Mouse (Mus musculus) cortical plate, adult 2 months (tissue): ENCODE results near the gene Stambpl1. TPM values are rescaled to one million over a fixed set of nuclear protein-coding genes. Genes with fewer than 3 reads are reported as not detected.
A peak's percentile ranks its signal among the peaks of the same experiment; 100 is the strongest.

Experiments used
- H3K27ac ChIP-seq: fragments of 200-500 bp; 2 replicates; pipeline ENCODE4 v1.5.1; 2012; ENCODE audit warnings: low read length, control low read depth, inconsistent platforms; ENCODE audit not compliant: insufficient read depth
- H3K4me1 ChIP-seq: fragments of 200-500 bp; 2 replicates; pipeline ENCODE4 v1.6.1; 2011; ENCODE audit warnings: low read length; ENCODE audit not compliant: control insufficient read depth, insufficient read depth
- H3K4me3 ChIP-seq: fragments of 200-500 bp; 2 replicates; pipeline ENCODE4 v1.5.1; 2011; ENCODE audit warnings: mild to moderate bottlenecking, low read length, control low read depth; ENCODE audit not compliant: insufficient read depth
- CTCF ChIP-seq: fragments of 200-500 bp; IDR thresholded peaks from 2 replicates; pipeline ENCODE4 v1.5.1; 2011; ENCODE audit warnings: mild to moderate bottlenecking, control low read depth, low read length; ENCODE audit not compliant: insufficient read depth; ENCODE audit errors: extremely low read depth
- POLR2A ChIP-seq: fragments of 200-500 bp; IDR thresholded peaks from 2 replicates; pipeline ENCODE4 v1.6.1; 2011; ENCODE audit warnings: mild to moderate bottlenecking, low read length, control low read depth; ENCODE audit not compliant: insufficient read depth; ENCODE audit errors: extremely low read depth
- polyA plus RNA-seq: library from polyadenylated mRNA; depleted of rRNA; stranded (reverse); fragments of >200 nt; gene quantifications from 2 replicates; pipeline ENCODE4 v1.2.3, GENCODE M21; 2012; rRNA removed

Gene Stambpl1
- polyA plus RNA-seq, 1 experiment = 16.4 TPM

DNA sequence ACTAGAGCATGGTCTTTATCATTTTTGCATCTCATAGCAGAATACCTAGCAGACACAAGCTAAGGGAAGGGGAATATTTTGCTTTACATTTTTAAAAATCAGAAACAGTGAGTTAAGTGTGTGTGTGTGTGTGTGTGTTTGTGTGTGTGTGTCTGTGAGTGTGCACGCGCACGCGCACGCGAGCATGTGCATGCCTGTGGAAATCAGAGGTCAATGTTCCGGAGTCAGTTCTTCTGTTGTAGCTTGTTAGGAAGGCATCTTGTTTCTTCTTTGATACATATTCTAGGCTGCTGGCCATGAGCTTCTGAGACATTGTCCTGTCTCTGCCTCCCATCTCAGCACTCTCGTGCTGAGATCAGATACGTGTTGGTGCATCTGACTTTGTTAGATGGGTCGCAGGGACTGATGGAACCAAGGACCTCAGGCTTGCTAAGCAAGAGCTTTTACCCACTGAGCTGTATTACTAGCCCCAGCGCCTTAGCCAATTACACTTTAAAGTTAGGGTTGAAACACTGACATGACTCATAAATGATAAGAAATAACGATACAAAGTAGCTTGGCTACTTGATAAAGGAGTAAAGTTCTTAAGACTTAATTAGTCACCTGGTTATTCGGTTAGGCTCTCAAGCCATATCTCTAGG lies 78.9 kb downstream of the Stambpl1 start:
- no peak overlapping the region for H3K27ac ChIP-seq
- no peak for TF ChIP-seq POLR2A
- TF ChIP-seq CTCF = no peak
- no peaks in the 10 kb centered on the region for H3K4me1 ChIP-seq
- no peak overlapping the region for H3K4me3 ChIP-seq

DNA sequence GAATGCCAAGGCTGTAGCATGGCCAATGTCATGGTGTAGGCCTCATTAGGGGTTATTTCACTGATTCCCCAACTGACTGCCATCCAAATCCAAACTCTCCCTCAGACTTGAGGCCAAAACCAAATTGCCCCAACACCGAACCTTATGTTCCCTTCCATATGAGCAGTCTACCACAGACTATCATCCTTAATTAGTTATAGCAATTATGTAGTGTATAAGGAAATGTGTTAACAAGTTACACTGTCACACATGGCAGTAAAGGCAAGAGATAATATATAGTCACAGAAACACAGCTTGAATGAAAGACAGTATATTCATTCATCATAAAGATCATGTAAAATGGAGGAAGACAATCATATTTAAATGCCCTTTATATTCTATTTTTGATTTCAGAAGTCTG lies 81.0 kb downstream of the Stambpl1 start:
- TF ChIP-seq CTCF = no peak
- TF ChIP-seq POLR2A = no peak
- H3K4me1 ChIP-seq = no peaks in the 10 kb centered on the region
- no peak overlapping the region for H3K27ac ChIP-seq
- H3K4me3 ChIP-seq = no peak overlapping the region

DNA sequence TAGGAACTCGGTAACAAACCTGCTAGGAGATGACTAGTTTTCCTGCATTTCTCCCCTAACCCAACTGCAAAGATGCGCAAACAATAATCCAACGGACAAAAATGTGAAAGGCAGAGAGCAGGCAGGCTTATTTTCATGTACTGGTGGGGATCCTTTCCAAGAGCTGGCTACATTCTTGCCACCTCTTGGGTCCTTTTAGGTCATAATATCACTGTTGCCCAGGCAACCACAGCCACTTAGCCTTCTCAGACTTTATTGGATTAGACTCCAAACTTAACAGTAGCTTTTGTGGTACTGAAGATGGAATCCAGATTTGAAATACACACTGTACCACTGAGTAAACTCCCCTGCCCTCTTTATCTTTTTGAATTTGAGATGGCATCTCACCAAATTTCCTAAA lies 86.0 kb downstream of the Stambpl1 start:
- H3K27ac ChIP-seq = no peak overlapping the region
- no peak for TF ChIP-seq CTCF
- no peak for TF ChIP-seq POLR2A
- H3K4me3 ChIP-seq = no peak overlapping the region
- no peaks in the 10 kb centered on the region for H3K4me1 ChIP-seq

DNA sequence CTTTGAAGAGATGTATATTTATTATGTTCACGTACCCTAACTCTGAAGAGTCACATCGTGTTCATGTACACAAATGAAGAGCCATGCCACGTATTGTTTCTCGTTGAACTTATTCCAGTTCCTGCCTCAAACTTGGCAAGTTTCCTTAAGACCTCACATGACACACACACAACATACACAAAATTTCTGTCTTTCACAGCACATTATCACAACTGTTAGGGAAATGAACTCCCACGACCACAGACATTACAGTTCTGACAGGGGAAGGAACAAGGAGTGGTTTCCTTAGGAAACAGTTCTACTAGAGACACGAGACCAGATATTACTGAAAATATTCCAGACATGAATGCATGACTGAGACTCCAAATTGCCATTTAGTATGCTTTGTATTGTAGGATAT lies 91.6 kb downstream of the Stambpl1 start:
- 0 out of 2 replicates have a peak overlapping the region, but pooled peaks have one; percentile 13 for H3K27ac ChIP-seq
- no peaks in the 10 kb centered on the region; the same call in 1 of the 2 replicates for H3K4me1 ChIP-seq
- H3K4me3 ChIP-seq = no peak overlapping the region
- TF ChIP-seq POLR2A (no peak), CTCF (no peak)

DNA sequence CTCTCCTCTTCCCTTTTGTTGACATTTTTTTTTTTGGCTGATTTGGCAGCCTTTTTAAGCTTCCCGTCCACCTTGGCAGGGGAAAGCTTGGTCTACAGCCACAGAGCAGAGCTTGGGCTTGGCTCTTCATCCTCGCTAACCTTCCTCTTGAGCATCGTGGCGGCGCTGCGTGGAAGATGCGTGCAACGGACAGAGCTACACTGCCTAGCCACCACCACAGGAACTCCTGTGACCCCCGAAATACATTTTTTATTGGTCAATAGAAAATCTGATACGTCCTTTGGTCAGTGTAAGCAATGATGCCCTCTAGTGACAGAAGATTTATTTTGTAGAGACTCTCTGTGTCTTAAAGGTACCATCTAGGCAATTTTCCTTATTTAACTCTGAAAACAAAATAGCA lies 92.4 kb downstream of the Stambpl1 start:
- no peaks in the 10 kb centered on the region; the same call in 1 of the 2 replicates for H3K4me1 ChIP-seq
- H3K27ac ChIP-seq = no peak overlapping the region
- no peak overlapping the region for H3K4me3 ChIP-seq
- TF ChIP-seq CTCF (0 out of 2 replicates have a peak, but pooled peaks have one; percentile 2), POLR2A (no peak)

DNA sequence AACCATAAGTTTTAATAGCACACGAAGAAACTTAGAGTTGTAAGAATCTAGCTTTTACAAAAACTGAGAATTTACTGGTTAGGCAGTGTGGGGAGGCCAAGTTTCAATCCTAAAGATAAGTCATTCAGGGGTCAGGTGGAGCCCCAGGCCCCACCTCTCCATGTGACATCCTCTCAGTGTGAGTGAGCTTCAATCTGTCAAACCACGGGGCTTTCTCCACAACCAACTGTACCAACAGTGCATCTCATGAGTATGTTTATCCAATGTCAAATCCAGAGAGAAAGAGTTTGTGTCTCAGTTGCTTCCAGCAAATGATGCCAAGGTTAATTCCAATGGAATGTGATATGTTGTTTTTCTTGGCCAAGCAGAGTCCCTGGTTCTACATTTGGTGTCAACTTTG lies 92.8 kb downstream of the Stambpl1 start:
- Histone ChIP-seq H3K27ac (no peak overlapping the region), H3K4me1 (no peaks in the 10 kb centered on the region; the same call in 1 of the 2 replicates), H3K4me3 (no peak overlapping the region)
- no peak for TF ChIP-seq CTCF
- TF ChIP-seq POLR2A = no peak

DNA sequence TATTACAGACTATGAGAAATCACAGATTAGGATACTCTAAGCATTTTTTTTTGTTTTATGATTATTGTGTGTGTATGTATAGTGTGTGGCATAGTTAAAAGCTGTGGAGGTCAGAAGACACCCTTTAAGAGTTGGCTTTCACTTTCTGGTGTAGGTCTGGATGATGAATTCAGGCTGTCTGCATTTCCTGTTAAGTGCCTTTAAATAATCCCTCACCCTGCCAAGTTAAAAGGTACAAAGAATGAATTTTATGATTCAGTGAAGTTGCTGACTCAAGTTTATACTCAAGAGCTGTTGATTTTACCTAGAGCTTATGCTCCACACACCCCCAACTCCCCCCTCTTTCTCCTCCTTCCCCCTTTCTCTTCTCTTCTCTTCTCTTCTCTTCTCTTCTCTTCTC lies 95.2 kb downstream of the Stambpl1 start:
- Histone ChIP-seq H3K4me3 (no peak overlapping the region), H3K27ac (no peak overlapping the region), H3K4me1 (no peaks in the 10 kb centered on the region; the same call in 1 of the 2 replicates)
- TF ChIP-seq POLR2A (no peak), CTCF (no peak)

DNA sequence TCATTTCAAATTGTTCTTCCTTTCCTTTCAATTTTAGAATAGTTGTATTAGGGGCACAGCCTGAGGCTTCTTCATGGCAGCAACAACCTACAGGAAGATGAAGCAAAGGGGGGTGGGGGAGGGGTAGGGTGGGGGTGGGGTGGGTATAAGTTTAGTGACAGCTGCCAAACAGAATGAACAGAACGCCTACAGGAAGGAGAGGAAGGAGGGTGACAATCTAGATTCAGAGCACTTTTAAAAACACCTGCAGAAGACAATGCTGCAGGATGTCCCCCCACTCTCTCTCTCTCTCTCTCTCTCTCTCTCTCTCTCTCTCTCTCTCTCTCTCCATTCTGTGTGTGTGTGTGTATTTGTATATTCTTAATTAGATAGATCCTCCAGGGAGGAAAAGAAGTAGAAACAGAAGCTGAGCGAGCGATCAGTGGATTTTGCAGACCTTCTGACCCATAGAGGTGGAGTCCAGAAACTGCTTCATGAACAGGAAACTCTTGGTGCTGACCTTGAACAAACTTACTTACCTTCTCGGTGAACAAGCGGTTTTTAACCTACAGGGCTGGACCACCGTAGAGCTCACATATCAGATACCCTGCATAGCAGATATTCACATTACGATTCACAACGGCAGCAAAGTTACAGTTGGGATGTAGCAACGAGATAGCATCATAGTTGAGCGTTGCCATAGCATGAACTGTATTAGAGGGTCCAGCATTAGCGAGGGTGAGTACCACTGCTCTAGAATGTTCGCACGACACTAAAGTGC lies 95.8 kb downstream of the Stambpl1 start:
- TF ChIP-seq CTCF (no peak), POLR2A (no peak)

DNA sequence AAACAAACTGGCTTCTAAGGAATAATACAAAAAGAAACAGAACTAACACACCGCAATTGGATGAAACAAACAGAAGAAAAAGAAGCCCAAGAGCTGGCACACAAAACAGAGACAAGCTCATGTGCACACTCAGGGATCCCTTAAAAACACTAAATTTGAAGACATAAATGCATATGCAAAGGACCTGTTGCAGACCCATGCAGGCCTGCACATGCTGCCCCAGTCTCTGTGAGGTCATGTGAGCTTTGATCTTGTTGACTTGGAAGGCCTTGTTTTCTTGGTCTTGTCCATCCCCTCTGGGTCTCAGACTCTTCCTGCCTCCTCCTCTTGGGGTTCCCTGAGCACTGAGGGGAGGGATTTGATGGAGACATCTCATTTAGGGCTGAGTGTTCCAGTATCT lies 96.7 kb downstream of the Stambpl1 start:
- H3K4me3 ChIP-seq = no peak overlapping the region
- TF ChIP-seq CTCF (no peak), POLR2A (no peak)
- H3K4me1 ChIP-seq = no peaks in the 10 kb centered on the region; the same call in 1 of the 2 replicates
- no peak overlapping the region for H3K27ac ChIP-seq

More for the DNA sequence above, 95.8 kb downstream of the Stambpl1 start:
- H3K4me1 ChIP-seq = no peaks in the 10 kb centered on the region; the same call in 1 of the 2 replicates
- no peak overlapping the region for H3K4me3 ChIP-seq
- no peak overlapping the region for H3K27ac ChIP-seq

Other genes starting within 250 kb of the Stambpl1 start
- gene Lipf, start 231.0 kb upstream of the Stambpl1 start, polyA plus RNA-seq = not detected in 2 replicates
- 0.04 TPM in 1 of 2 replicates, not detected in the other for gene Lipk, start 183.9 kb upstream of the Stambpl1 start, polyA plus RNA-seq
- not detected in 2 replicates for gene Lipn, start 124.9 kb upstream of the Stambpl1 start, polyA plus RNA-seq
- gene Lipm, start 91.3 kb upstream of the Stambpl1 start, polyA plus RNA-seq = 0.13 and 0.19 TPM in 2 replicates
- gene Ankrd22, start 26.2 kb upstream of the Stambpl1 start, polyA plus RNA-seq = 0.04 and 0.57 TPM in 2 replicates
- 34.9 and 39.0 TPM in 2 replicates for gene Acta2, start 63.4 kb downstream of the Stambpl1 start, polyA plus RNA-seq
- 2.0 and 2.8 TPM in 2 replicates for gene Fas, start 98.4 kb downstream of the Stambpl1 start, polyA plus RNA-seq